ENCODE assay signal across 17 mouse cellular contexts in genomic region chr7:82012472-82012871, GRCm38 (mm10). TPM values are rescaled to one million over a fixed set of nuclear protein-coding genes. Genes with fewer than 3 reads are reported as not detected.
DNase-seq lines count a peak whose midpoint lies in the region; ATAC-seq and TF ChIP-seq lines count a peak whose summit lies in the region.
"Had no signal": no experiment of that assay in that cellular context is flagged by ENCODE, and none has a peak within 500 bp of the region (broad histone marks: within the 10 kb centered on the region; RNA-seq: fewer than 3 reads in every experiment).

No protein-coding gene starts in this region.

- peak overlapping the region; percentile 57 for H3K27ac ChIP-seq in intestine, embryonic 14.5 days (ENCODE audit: low read depth)
- no peak overlapping the region for H3K27ac ChIP-seq in intestine, postnatal 0 days (ENCODE audit: low read depth, low read length)
- peak overlapping the region; percentile 62 for H3K27ac ChIP-seq in embryonic facial prominence, embryonic 10.5 days (replicated peaks)
- no peak overlapping the region for H3K27ac ChIP-seq in limb, embryonic 15.5 days
- no peak overlapping the region for H3K27ac ChIP-seq in thymus, adult 2 months (ENCODE audit: control insufficient read depth, insufficient read depth, low read length)
- H3K27ac ChIP-seq: forebrain, embryonic 12.5 days; hindbrain, postnatal 0 days had no signal

- no peak overlapping the region for H3K9ac ChIP-seq in intestine, embryonic 14.5 days (ENCODE audit: low read length)
- no peak overlapping the region for H3K9ac ChIP-seq in intestine, postnatal 0 days (ENCODE audit: low read depth, low read length)
- H3K9ac ChIP-seq in limb, embryonic 15.5 days: no peak overlapping the region
- H3K9ac ChIP-seq: forebrain, embryonic 12.5 days had no signal

- peak overlapping the region; percentile 25; the same call in 1 of the 2 replicates for H3K4me2 ChIP-seq in intestine, embryonic 14.5 days (ENCODE audit: low read length)
- H3K4me2 ChIP-seq in intestine, postnatal 0 days (replicated peaks; ENCODE audit: low read depth): no peak overlapping the region
- H3K4me2 ChIP-seq in limb, embryonic 15.5 days: no peak overlapping the region
- H3K4me2 ChIP-seq: forebrain, embryonic 12.5 days had no signal

- no peaks in the 10 kb centered on the region for H3K27me3 ChIP-seq in intestine, embryonic 14.5 days (replicated peaks; ENCODE audit: control insufficient read depth, insufficient read depth, low read length)
- no peaks in the 10 kb centered on the region for H3K27me3 ChIP-seq in intestine, postnatal 0 days (replicated peaks; ENCODE audit: control insufficient read depth, insufficient read depth, low read length)
- H3K27me3 ChIP-seq in embryonic facial prominence, embryonic 10.5 days (replicated peaks; ENCODE audit: low read depth, poor library complexity, severe bottlenecking): peaks cover 32% of the 10 kb centered on the region
- H3K27me3 ChIP-seq in limb, embryonic 15.5 days: peaks cover 22% of the 10 kb centered on the region
- no peaks in the 10 kb centered on the region for H3K27me3 ChIP-seq in thymus, adult 2 months (ENCODE audit: control insufficient read depth, insufficient read depth, low read length)

- DNase-seq in intestine, embryonic 14.5 days (ENCODE audit: low spot score): no peak
- peak; percentile 67 for DNase-seq in embryo, embryonic 10 days (ENCODE audit: low spot score)
- DNase-seq in embryonic facial prominence, embryonic 10.5 days (ENCODE audit: low spot score): peak; percentile 83
- no peak for DNase-seq in adrenal gland, postnatal 14 days
- DNase-seq in left cerebral cortex, postnatal 25 days (ENCODE audit: low spot score in 2 of 2): no peak
- DNase-seq in thymus, adult 2 months: no peak
- DNase-seq: cerebellum, adult 11 months; thymus, adult 18-20 months had no signal

- H3K4me3 ChIP-seq in intestine, embryonic 14.5 days (ENCODE audit: low read depth, low read length): no peak overlapping the region
- no peak overlapping the region for H3K4me3 ChIP-seq in intestine, postnatal 0 days (ENCODE audit: low read depth, low read length)
- 0 out of 2 replicates have a peak overlapping the region, but pooled peaks have one; percentile 28 for H3K4me3 ChIP-seq in embryonic facial prominence, embryonic 10.5 days
- no peak overlapping the region for H3K4me3 ChIP-seq in limb, embryonic 15.5 days
- no peak overlapping the region for H3K4me3 ChIP-seq in thymus, adult 2 months (ENCODE audit: control insufficient read depth, insufficient read depth, low read length)
- H3K4me3 ChIP-seq: forebrain, embryonic 12.5 days had no signal

- no peaks in the 10 kb centered on the region for H3K36me3 ChIP-seq in intestine, embryonic 14.5 days (ENCODE audit: control insufficient read depth, insufficient read depth, low read length)
- no peaks in the 10 kb centered on the region for H3K36me3 ChIP-seq in intestine, postnatal 0 days (ENCODE audit: control insufficient read depth, insufficient read depth)
- no peaks in the 10 kb centered on the region for H3K36me3 ChIP-seq in embryonic facial prominence, embryonic 10.5 days (replicated peaks)
- H3K36me3 ChIP-seq in limb, embryonic 15.5 days: no peaks in the 10 kb centered on the region
- no peaks in the 10 kb centered on the region for H3K36me3 ChIP-seq in thymus, adult 2 months (ENCODE audit: control insufficient read depth, insufficient read depth, low read length)
- H3K36me3 ChIP-seq: forebrain, embryonic 12.5 days had no signal

- TF ChIP-seq POLR2A in thymus, adult 2 months (IDR thresholded peaks at IDR 0.05; ENCODE audit: control insufficient read depth, extremely low read depth, insufficient read depth, low read length, poor library complexity): no peak

- no peaks in the 10 kb centered on the region for H3K9me3 ChIP-seq in intestine, embryonic 14.5 days (ENCODE audit: control insufficient read depth, low read length)
- no peaks in the 10 kb centered on the region for H3K9me3 ChIP-seq in intestine, postnatal 0 days (ENCODE audit: control insufficient read depth)
- no peaks in the 10 kb centered on the region for H3K9me3 ChIP-seq in embryonic facial prominence, embryonic 10.5 days
- no peaks in the 10 kb centered on the region for H3K9me3 ChIP-seq in limb, embryonic 15.5 days
- H3K9me3 ChIP-seq: forebrain, embryonic 12.5 days had no signal

- no peak for TF ChIP-seq CTCF in intestine, postnatal 0 days (IDR thresholded peaks at IDR 0.05; ENCODE audit: low read depth)
- TF ChIP-seq CTCF in thymus, adult 2 months (IDR thresholded peaks at IDR 0.05; ENCODE audit: borderline replicate concordance, control insufficient read depth, extremely low read depth, insufficient read depth, low read length, poor library complexity): no peak

- intact Hi-C loops in left cerebral cortex, postnatal 25 days (cut with DNase I): no loop called here

- 5% methylated on average over 13 of the region's 13 CpGs for WGBS in intestine, embryonic 14.5 days
- 20% methylated on average over 13 of the region's 13 CpGs for WGBS in intestine, postnatal 0 days
- WGBS in embryonic facial prominence, embryonic 10.5 days: 8% methylated on average over 13 of the region's 13 CpGs
- WGBS in limb, embryonic 15.5 days: 7% methylated on average over 13 of the region's 13 CpGs
- 65% methylated on average over 13 of the region's 13 CpGs for whole genome bisulfite sequencing in thymus, adult 2 months

- peak; percentile 80; the same call in 1 of the 2 replicates for ATAC-seq in intestine, embryonic 14.5 days (replicated peaks; ENCODE audit: low FRiP score, low TSS enrichment, low read depth)
- ATAC-seq in intestine, postnatal 0 days: no peak
- peak; percentile 30; the same call in 1 of the 2 replicates for ATAC-seq in limb, embryonic 15.5 days (ENCODE audit: insufficient number of reproducible peaks, low FRiP score, low TSS enrichment, low read depth)
- ATAC-seq: hindbrain, postnatal 0 days had no signal

- H3K4me1 ChIP-seq in intestine, embryonic 14.5 days (replicated peaks; ENCODE audit: control insufficient read depth, insufficient read depth, low read length): peaks cover 17% of the 10 kb centered on the region
- no peaks in the 10 kb centered on the region for H3K4me1 ChIP-seq in intestine, postnatal 0 days (replicated peaks; ENCODE audit: control insufficient read depth, insufficient read depth, low read length)
- peaks cover 34% of the 10 kb centered on the region for H3K4me1 ChIP-seq in embryonic facial prominence, embryonic 10.5 days
- H3K4me1 ChIP-seq in limb, embryonic 15.5 days: peaks cover 15% of the 10 kb centered on the region
- H3K4me1 ChIP-seq in thymus, adult 2 months (replicated peaks; ENCODE audit: control insufficient read depth, insufficient read depth, low read length): 0 out of 2 replicates have a peak, but pooled peaks cover 2% of the 10 kb centered on the region

RNA-seq across cellular contexts. Expression of gene Bnc1, which starts 20.4 kb away (rescaled TPM):
- 6.2 and 7.2 TPM in 2 replicates for polyA plus RNA-seq in intestine, embryonic 14.5 days (2014; fragmentation: Nextera tagmentation; extraction: Ambion mirVana)
- polyA plus RNA-seq in intestine, postnatal 0 days (2015; fragmentation: Nextera tagmentation; extraction: Ambion mirVana): 0.76 and 0.93 TPM in 2 replicates
- 3.1 and 4.5 TPM in 2 replicates for polyA plus RNA-seq in embryonic facial prominence, embryonic 10.5 days (2016; fragmentation: Nextera tagmentation; extraction: Ambion mirVana)
- polyA plus RNA-seq in limb, embryonic 15.5 days (2015; fragmentation: Nextera tagmentation; extraction: Ambion mirVana): 0.76 and 1.1 TPM in 2 replicates
- total RNA-seq in adrenal gland, postnatal 14 days (2021): 0.93 and 0.98 TPM in 2 replicates
- total RNA-seq in left cerebral cortex, postnatal 25 days (2021): not detected
- polyA plus RNA-seq in thymus, adult 2 months (2012; rRNA removed): 1.1 and 1.5 TPM in 2 replicates
- total RNA-seq: gastrocnemius, adult 18-20 months; megakaryocyte, adult 5-6 weeks; MEL; monocyte, adult 5-6 weeks had no signal
- polyA plus RNA-seq: cortical plate, adult 2 months; hindbrain, postnatal 0 days had no signal

Comparison
In these comparisons a context has a peak if more than half of its experiments do, and no peak if none do; other contexts are left out.
1. H3K27ac ChIP-seq: peak in intestine, embryonic 14.5 days (single experiment) and embryonic facial prominence, embryonic 10.5 days (single experiment); none in intestine, postnatal 0 days (single experiment), limb, embryonic 15.5 days (single experiment) and thymus, adult 2 months (single experiment).
2. DNase-seq: peak in embryo, embryonic 10 days (single experiment) and embryonic facial prominence, embryonic 10.5 days (single experiment); none in intestine, embryonic 14.5 days (single experiment), adrenal gland, postnatal 14 days (single experiment), left cerebral cortex, postnatal 25 days (0 of 2) and thymus, adult 2 months (single experiment).